Mouse (Mus musculus) forebrain, embryonic 16.5 days (tissue): ENCODE results near the gene Phf23. TPM values are rescaled to one million over a fixed set of nuclear protein-coding genes. Genes with fewer than 3 reads are reported as not detected.

Experiments used
- ATAC-seq: fragments of 200-750 bp; cut with Nextera tagmentation; 2 replicates; pipeline ENCODE4 v1.8.0; 2017; ENCODE audit warnings: mild to moderate bottlenecking, moderate library complexity
- H3K27ac ChIP-seq: fragments of 300-500 bp; sonication (generic); 2 replicates; pipeline ENCODE4 v1.5.1; 2014; ENCODE audit warnings: low read length, control low read depth
- H3K27me3 ChIP-seq: fragments of 300-500 bp; sonication (generic); replicated peaks from 2 replicates; pipeline ENCODE4 v1.6.1; 2014; ENCODE audit warnings: low read length; ENCODE audit not compliant: control insufficient read depth, insufficient read depth
- H3K36me3 ChIP-seq: fragments of 300-500 bp; sonication (generic); 2 replicates; pipeline ENCODE4 v1.6.1; 2014; ENCODE audit not compliant: control insufficient read depth, insufficient read depth
- H3K4me1 ChIP-seq: fragments of 300-500 bp; sonication (generic); replicated peaks from 2 replicates; pipeline ENCODE4 v1.6.1; 2014; ENCODE audit warnings: low read length; ENCODE audit not compliant: control insufficient read depth, insufficient read depth
- H3K4me2 ChIP-seq: fragments of 300-500 bp; sonication (generic); 2 replicates; pipeline ENCODE4 v1.6.1; 2014; ENCODE audit warnings: mild to moderate bottlenecking, low read length, control low read depth
- H3K4me3 ChIP-seq: fragments of 300-500 bp; sonication (generic); replicated peaks from 2 replicates; pipeline ENCODE4 v1.5.1; 2014; ENCODE audit warnings: mild to moderate bottlenecking, low read length, control low read depth
- H3K9ac ChIP-seq: fragments of 300-500 bp; sonication (generic); replicated peaks from 2 replicates; pipeline ENCODE4 v1.6.1; 2014; ENCODE audit warnings: low read depth, low read length, control low read depth
- H3K9me3 ChIP-seq: fragments of 300-500 bp; sonication (generic); 2 replicates; pipeline ENCODE4 v1.6.1; 2016; ENCODE audit warnings: low read length; ENCODE audit not compliant: control insufficient read depth
- WGBS: fragments of 180-500 bp; shearing (Covaris S2); extraction: QIAGEN DNeasy Blood & Tissue Kit; methylation state at CpG from one replicate; pipeline ENCODE4 v1.1.7; 2014; 5-methylcytosine and 5-hydroxymethylcytosine counted together
- microRNA counts: library from miRNA; unstranded; fragments of <30 nt; microRNA quantifications from one replicate; lab custom pipeline; 2016
- microRNA-seq: library from miRNA; unstranded; fragments of <30 nt; microRNA quantifications from one replicate; pipeline ENCODE4, GENCODE M21; 2017
- polyA plus RNA-seq: library from polyadenylated mRNA; unstranded; fragments of >200 nt; fragmentation: Nextera tagmentation; extraction: Ambion mirVana; gene quantifications from 2 replicates; pipeline ENCODE4 v1.2.1, GENCODE M21; 2015

Phf23 gene
- polyA plus RNA-seq, 1 experiment from 2014 or later, result 63.7 TPM

- Histone ChIP-seq H3K9ac (no peak overlapping the region), H3K36me3 (peaks cover 32% of the 10 kb centered on the region), H3K4me2 (no peak overlapping the region), H3K27me3 (no peaks in the 10 kb centered on the region), H3K4me3 (no peak overlapping the region), H3K9me3 (no peaks in the 10 kb centered on the region), H3K4me1 (no peaks in the 10 kb centered on the region; the same call in 1 of the 2 replicates), H3K27ac (no peak overlapping the region)
- 94% methylated on average over 10 of the region's 10 CpGs for WGBS
- no peak for ATAC-seq
These were observed 44.1 kb downstream of the Phf23 start for GRCm38 (mm10) chr11:70039631-70040030.

DNA sequence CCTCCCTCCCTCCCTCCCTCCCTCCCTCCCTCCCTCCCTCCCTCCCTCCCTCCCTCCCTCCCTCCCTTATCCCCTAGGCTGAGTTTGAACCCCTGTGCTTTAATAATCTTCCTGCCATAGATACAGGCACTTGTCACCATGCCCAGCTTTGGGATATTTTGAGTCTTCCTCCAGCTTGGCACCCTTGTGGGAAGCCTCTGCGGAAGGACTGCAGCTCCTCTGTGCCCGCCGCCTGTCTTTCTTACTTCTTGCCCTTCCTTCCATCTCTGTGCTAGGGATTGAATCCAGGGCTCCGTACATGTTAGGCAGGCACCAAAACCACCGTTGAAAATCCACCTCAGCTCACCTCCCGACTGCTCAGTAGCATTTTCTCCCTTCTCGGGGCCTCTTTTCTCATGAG is 44.6 kb downstream of the Phf23 start:
- H3K4me1 ChIP-seq, result no peaks in the 10 kb centered on the region; the same call in 1 of the 2 replicates
- no peaks in the 10 kb centered on the region for H3K27me3 ChIP-seq
- H3K9me3 ChIP-seq, result no peaks in the 10 kb centered on the region
- ATAC-seq, result no peak
- H3K36me3 ChIP-seq, result peaks cover 34% of the 10 kb centered on the region
- no peak overlapping the region for H3K27ac ChIP-seq
- no peak overlapping the region for H3K4me3 ChIP-seq
- no peak overlapping the region for H3K9ac ChIP-seq
- H3K4me2 ChIP-seq, result no peak overlapping the region
- 92% methylated on average over 7 of the region's 7 CpGs for WGBS

- Histone ChIP-seq H3K4me2 (no peak overlapping the region), H3K9me3 (no peaks in the 10 kb centered on the region), H3K27ac (no peak overlapping the region), H3K27me3 (no peaks in the 10 kb centered on the region), H3K4me3 (no peak overlapping the region), H3K9ac (no peak overlapping the region), H3K4me1 (no peaks in the 10 kb centered on the region; the same call in 1 of the 2 replicates), H3K36me3 (peaks cover 37% of the 10 kb centered on the region)
- ATAC-seq, result no peak
- 89% methylated on average over 23 of the region's 23 CpGs for WGBS
These were observed 46.9 kb downstream of the Phf23 start for GRCm38 (mm10) chr11:70042309-70043085.

DNA sequence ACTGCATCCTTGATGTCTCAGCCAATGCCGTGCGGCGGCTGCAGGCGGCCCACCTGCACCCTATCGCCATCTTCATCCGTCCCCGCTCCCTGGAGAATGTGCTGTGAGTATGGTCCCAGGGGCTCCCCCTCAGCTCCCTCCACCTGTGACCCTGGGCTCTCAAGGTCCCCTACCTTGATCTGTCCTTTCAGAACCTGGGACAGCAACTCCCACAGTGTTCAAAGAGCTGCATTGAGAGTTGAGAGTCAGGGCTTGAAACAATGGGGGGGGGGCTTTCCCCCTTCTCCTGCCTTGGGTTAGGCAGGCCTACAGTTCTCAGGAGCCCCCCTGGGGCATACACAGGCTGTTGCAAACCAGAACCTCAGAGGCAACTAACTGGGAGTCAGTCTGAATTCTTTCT is 48.1 kb downstream of the Phf23 start:
- Histone ChIP-seq H3K4me1 (no peaks in the 10 kb centered on the region; the same call in 1 of the 2 replicates), H3K27ac (no peak overlapping the region), H3K4me3 (no peak overlapping the region), H3K36me3 (peaks cover 37% of the 10 kb centered on the region), H3K4me2 (no peak overlapping the region), H3K9ac (no peak overlapping the region), H3K27me3 (no peaks in the 10 kb centered on the region), H3K9me3 (no peaks in the 10 kb centered on the region)
- ATAC-seq, result no peak
- 83% methylated on average over 7 of the region's 7 CpGs for WGBS

DNA sequence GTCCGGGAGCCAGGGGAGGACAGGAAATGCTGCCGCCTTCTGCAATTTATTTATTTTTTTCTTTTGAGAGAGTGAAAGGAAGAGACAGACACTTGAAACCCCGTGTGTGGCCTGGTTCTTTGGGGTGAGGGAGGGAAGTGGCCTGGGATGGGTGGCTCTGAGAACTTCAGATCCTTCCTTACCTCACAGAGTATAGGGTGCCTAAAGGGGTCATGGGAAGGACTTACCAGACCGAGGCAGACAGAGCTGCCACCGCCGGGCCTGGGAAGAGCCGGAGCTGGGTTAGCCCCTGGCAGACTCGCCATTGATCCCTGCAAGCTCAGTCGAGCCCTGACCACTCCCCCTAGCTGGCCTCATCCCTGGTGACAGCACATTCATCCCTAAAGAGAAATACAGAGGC is 49.9 kb downstream of the Phf23 start:
- Histone ChIP-seq H3K4me3 (no peak overlapping the region), H3K36me3 (peaks cover 27% of the 10 kb centered on the region), H3K4me1 (peaks cover 4% of the 10 kb centered on the region), H3K27me3 (no peaks in the 10 kb centered on the region), H3K9ac (no peak overlapping the region), H3K9me3 (no peaks in the 10 kb centered on the region), H3K4me2 (no peak overlapping the region), H3K27ac (no peak overlapping the region)
- ATAC-seq, result no peak
- WGBS, result 53% methylated on average over 9 of the region's 9 CpGs

DNA sequence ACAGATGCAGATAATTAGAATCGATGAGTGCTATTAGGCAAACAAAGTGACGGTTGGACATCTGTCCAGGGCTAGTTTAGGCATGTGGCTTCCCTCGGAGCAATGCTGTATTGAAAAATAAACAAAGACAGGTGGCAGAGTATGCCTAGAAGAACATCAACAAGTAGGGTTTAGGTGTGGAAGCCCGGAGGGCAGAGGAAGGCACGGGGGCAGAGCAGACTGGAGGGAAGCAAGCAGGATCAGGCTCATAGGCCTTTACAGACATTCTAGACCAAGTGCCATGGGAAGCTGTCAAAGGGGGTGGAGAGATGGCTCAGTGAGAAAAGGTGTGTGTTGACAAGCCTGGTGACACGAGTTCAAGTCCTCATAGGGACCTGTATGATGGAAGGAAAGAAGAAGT is 53.8 kb downstream of the Phf23 start:
- Histone ChIP-seq H3K9me3 (no peaks in the 10 kb centered on the region), H3K4me2 (no peak overlapping the region), H3K27me3 (no peaks in the 10 kb centered on the region), H3K4me3 (no peak overlapping the region), H3K27ac (no peak overlapping the region), H3K36me3 (peaks cover 7% of the 10 kb centered on the region; the same call in 1 of the 2 replicates), H3K4me1 (peaks cover 4% of the 10 kb centered on the region; the same call in 1 of the 2 replicates), H3K9ac (no peak overlapping the region)
- WGBS, result 53% methylated on average over 6 of the region's 6 CpGs
- no peak for ATAC-seq

MicroRNAs within 50 kb of the gene (microRNA counts, 519-probe panel; counts per million panel counts)
- not detected for microRNA mmu-miR-324-3p (lab: Ali Mortazavi, UCI)
- microRNA mmu-miR-324-5p (lab: Ali Mortazavi, UCI), result 2,816 counts per million, percentile 73 among the panel's probes with 10 or more counts

Small RNA genes within 50 kb of the gene (microRNA-seq; reads per million reads assigned to microRNA genes)
- gene Gm44349, result not detected
- gene Mir324, result 3,521 reads per million, percentile 89 among the genes with 10 or more reads in this experiment

Other genes starting within 250 kb of the Phf23 start
- 16.4 and 18.1 TPM in 2 replicates for gene Polr2a, start 237.1 kb upstream of the Phf23 start, polyA plus RNA-seq
- 0.16 and 0.18 TPM in 2 replicates for gene Slc35g3, start 233.8 kb upstream of the Phf23 start, polyA plus RNA-seq
- 3.3 and 3.6 TPM in 2 replicates for gene Zbtb4, start 229.9 kb upstream of the Phf23 start, polyA plus RNA-seq
- 1.2 TPM in 2 replicates for gene Chrnb1, start 199.8 kb upstream of the Phf23 start, polyA plus RNA-seq
- gene Fgf11, start 193.9 kb upstream of the Phf23 start, polyA plus RNA-seq, result 5.2 and 5.9 TPM in 2 replicates
- 0.45 and 0.77 TPM in 2 replicates for gene Tmem102, start 190.2 kb upstream of the Phf23 start, polyA plus RNA-seq
- not detected in 2 replicates for gene Gm39566, start 180.5 kb upstream of the Phf23 start, polyA plus RNA-seq
- gene Spem2, start 177.3 kb upstream of the Phf23 start, polyA plus RNA-seq, result not detected in 2 replicates
- 0.72 and 0.75 TPM in 2 replicates for gene Spem1, start 173.6 kb upstream of the Phf23 start, polyA plus RNA-seq
- gene Nlgn2, start 158.0 kb upstream of the Phf23 start, polyA plus RNA-seq, result 18.7 and 22.8 TPM in 2 replicates
- 254 and 272 TPM in 2 replicates for gene Tmem256, start 157.3 kb upstream of the Phf23 start, polyA plus RNA-seq
- 55.0 and 57.7 TPM in 2 replicates for gene Plscr3, start 149.4 kb upstream of the Phf23 start, polyA plus RNA-seq
- 0.29 and 0.39 TPM in 2 replicates for gene Tnk1, start 137.0 kb upstream of the Phf23 start, polyA plus RNA-seq
- gene Tmem95, start 117.8 kb upstream of the Phf23 start, polyA plus RNA-seq, result not detected in 2 replicates
- 1.3 and 1.9 TPM in 2 replicates for gene Kctd11, start 114.4 kb upstream of the Phf23 start, polyA plus RNA-seq
- gene Acap1, start 100.2 kb upstream of the Phf23 start, polyA plus RNA-seq, result 0.48 and 0.49 TPM in 2 replicates
- gene 2810408A11Rik, start 94.8 kb upstream of the Phf23 start, polyA plus RNA-seq, result 16.4 and 18.5 TPM in 2 replicates
- gene Neurl4, start 94.7 kb upstream of the Phf23 start, polyA plus RNA-seq, result 19.0 and 21.5 TPM in 2 replicates
- 81.2 and 91.8 TPM in 2 replicates for gene Gps2, start 81.9 kb upstream of the Phf23 start, polyA plus RNA-seq
- 1,142 and 1,181 TPM in 2 replicates for gene Eif5a, start 73.8 kb upstream of the Phf23 start, polyA plus RNA-seq
- gene Ybx2, start 60.0 kb upstream of the Phf23 start, polyA plus RNA-seq, result 3.3 and 3.4 TPM in 2 replicates
- 6.6 and 6.7 TPM in 2 replicates for gene Slc2a4, start 47.6 kb upstream of the Phf23 start, polyA plus RNA-seq
- gene Cldn7, start 31.0 kb upstream of the Phf23 start, polyA plus RNA-seq, result 0.84 TPM in 1 of 2 replicates, not detected in the other
- gene Ctdnep1, start 14.6 kb upstream of the Phf23 start, polyA plus RNA-seq, result 19.0 and 24.6 TPM in 2 replicates
- 166 and 167 TPM in 2 replicates for gene Elp5, start 13.3 kb upstream of the Phf23 start, polyA plus RNA-seq
- gene Gabarap, start 4.6 kb upstream of the Phf23 start, polyA plus RNA-seq, result 563 and 565 TPM in 2 replicates
- gene Dvl2, start 4.8 kb downstream of the Phf23 start, polyA plus RNA-seq, result 34.6 and 34.7 TPM in 2 replicates
- 60.2 and 60.6 TPM in 2 replicates for gene Acadvl, start 19.6 kb downstream of the Phf23 start, polyA plus RNA-seq
- 25.6 and 32.7 TPM in 2 replicates for gene Dlg4, start 21.2 kb downstream of the Phf23 start, polyA plus RNA-seq
- 1.5 and 2.0 TPM in 2 replicates for gene Asgr1, start 58.3 kb downstream of the Phf23 start, polyA plus RNA-seq
- gene Asgr2, start 96.9 kb downstream of the Phf23 start, polyA plus RNA-seq, result not detected in 2 replicates
- gene Mgl2, start 134.6 kb downstream of the Phf23 start, polyA plus RNA-seq, result 0.76 and 1.3 TPM in 2 replicates
- 0.68 and 0.80 TPM in 2 replicates for gene Clec10a, start 160.4 kb downstream of the Phf23 start, polyA plus RNA-seq
- 3.1 and 4.8 TPM in 2 replicates for gene Slc16a11, start 217.0 kb downstream of the Phf23 start, polyA plus RNA-seq
- gene Slc16a13, start 225.3 kb downstream of the Phf23 start, polyA plus RNA-seq, result 13.2 and 14.8 TPM in 2 replicates
- gene Bcl6b, start 234.0 kb downstream of the Phf23 start, polyA plus RNA-seq, result 6.9 and 8.1 TPM in 2 replicates
- 174 and 180 TPM in 2 replicates for gene 0610010K14Rik, start 242.1 kb downstream of the Phf23 start, polyA plus RNA-seq
- 13.2 and 14.6 TPM in 2 replicates for gene Gm21988, start 244.1 kb downstream of the Phf23 start, polyA plus RNA-seq
- gene Rnasek, start 244.1 kb downstream of the Phf23 start, polyA plus RNA-seq, result 287 and 291 TPM in 2 replicates